Mouse (Mus musculus): Measurements from ENCODE around the gene Kpna7.
"Not testable (repeated sequence)": the region's sequence is repeated elsewhere in the genome, so short reads cannot be mapped to it uniquely, and the experiment has no call there.

The Kpna7 gene

GRCm38 (mm10) chr5:145083632-145084451 is at the start of gene Kpna7, which contains the start of gene Arpc1a:
Gene Kpna7, minus strand, starts transcription at chr5:145084030.
Gene Arpc1a, plus strand, starts transcription at chr5:145083830.
- peak; percentile 96 for DNase-seq

- DNase-seq, result not testable (repeated sequence)
Measured at GRCm38 (mm10) chr5:145133275-145133674, 49.4 kb upstream of the Kpna7 start.

- no peak for DNase-seq
Measured at GRCm38 (mm10) chr5:145130995-145131394, 47.2 kb upstream of the Kpna7 start.

- DNase-seq, result no peak
Measured at GRCm38 (mm10) chr5:145130191-145130590, 46.4 kb upstream of the Kpna7 start.

GRCm38 (mm10) chr5:145129773-145130172 is 45.9 kb upstream of the Kpna7 start:
- not testable (repeated sequence) for DNase-seq

GRCm38 (mm10) chr5:145129124-145129523 is 45.3 kb upstream of the Kpna7 start:
- DNase-seq, result no peak

GRCm38 (mm10) chr5:145126580-145126979 is 42.8 kb upstream of the Kpna7 start:
- DNase-seq, result no peak

GRCm38 (mm10) chr5:145123396-145123795 is 39.6 kb upstream of the Kpna7 start:
- DNase-seq, result no peak

- no peak for DNase-seq
Measured at GRCm38 (mm10) chr5:145120921-145121320, 37.1 kb upstream of the Kpna7 start.

GRCm38 (mm10) chr5:145119385-145119784 is 35.6 kb upstream of the Kpna7 start:
- DNase-seq, result no peak

GRCm38 (mm10) chr5:145118461-145118860 is 34.6 kb upstream of the Kpna7 start:
- no peak for DNase-seq

GRCm38 (mm10) chr5:145118005-145118404 is 34.2 kb upstream of the Kpna7 start:
- no peak for DNase-seq

GRCm38 (mm10) chr5:145116916-145117315 is 33.1 kb upstream of the Kpna7 start:
- DNase-seq, result no peak

- no peak for DNase-seq
Measured at GRCm38 (mm10) chr5:145116316-145116715, 32.5 kb upstream of the Kpna7 start.

- no peak for DNase-seq
Measured at GRCm38 (mm10) chr5:145115736-145116135, 31.9 kb upstream of the Kpna7 start.

- DNase-seq, result no peak
Measured at GRCm38 (mm10) chr5:145114606-145115473, 31.0 kb upstream of the Kpna7 start.

GRCm38 (mm10) chr5:145114071-145114605 is 30.3 kb upstream of the Kpna7 start, which contains the start of gene Arpc1b:
Gene Arpc1b, plus strand, starts transcription at chr5:145114215.
- no peak for DNase-seq

- no peak for DNase-seq
Measured at GRCm38 (mm10) chr5:145113416-145113815, 29.6 kb upstream of the Kpna7 start.

- no peak for DNase-seq
Measured at GRCm38 (mm10) chr5:145112566-145112965, 28.7 kb upstream of the Kpna7 start.

GRCm38 (mm10) chr5:145110401-145110800 is 26.6 kb upstream of the Kpna7 start:
- no peak for DNase-seq

- DNase-seq, result no peak
Measured at GRCm38 (mm10) chr5:145105694-145106275, 22.0 kb upstream of the Kpna7 start.

- peak; percentile 15 for DNase-seq
Measured at GRCm38 (mm10) chr5:145104328-145104727, 20.5 kb upstream of the Kpna7 start.

GRCm38 (mm10) chr5:145102706-145103105 is 18.9 kb upstream of the Kpna7 start:
- no peak for DNase-seq
